Mouse (Mus musculus): Measurements from ENCODE around the gene Tbx20.

The Tbx20 gene

DNA sequence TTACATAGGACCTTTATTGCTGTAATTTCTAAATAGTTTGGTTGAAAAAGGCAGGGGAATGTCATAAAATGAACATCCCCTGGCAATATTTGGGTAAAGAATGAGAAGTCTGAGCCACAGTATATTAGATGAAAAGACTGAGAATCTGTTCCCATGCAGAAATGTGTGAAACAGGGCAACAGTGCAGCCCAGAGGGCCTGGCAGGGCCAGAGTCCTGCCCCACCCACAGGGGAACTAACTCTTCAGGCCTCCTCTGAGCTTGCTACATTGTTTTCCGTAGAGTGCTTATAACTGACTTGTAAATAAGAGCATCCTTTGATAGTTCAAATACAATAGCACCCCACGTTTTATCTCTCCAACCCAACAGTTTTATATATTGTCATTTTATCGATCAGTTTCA lies 7.0 kb downstream of the Tbx20 start:
- DNase-seq, result no peak

DNA sequence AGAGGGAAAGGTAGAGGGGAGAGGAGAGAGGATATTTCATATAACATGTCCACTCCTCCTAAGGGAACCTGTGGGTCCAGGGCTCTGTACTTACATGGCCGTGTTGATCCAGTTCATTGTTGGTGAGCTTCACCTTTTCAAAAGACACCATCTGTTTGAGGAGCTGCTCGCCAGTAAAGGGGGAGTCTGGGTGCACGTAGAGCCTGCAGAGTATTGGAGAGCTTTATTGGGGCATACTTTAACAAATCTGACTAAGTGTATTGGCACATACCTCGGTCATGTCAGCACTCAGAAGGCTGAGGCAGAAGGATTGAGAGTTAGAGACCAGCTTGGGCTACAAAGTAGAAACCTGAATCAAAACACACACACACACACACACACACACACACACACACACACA lies 8.5 kb downstream of the Tbx20 start:
- no peak for DNase-seq

DNA sequence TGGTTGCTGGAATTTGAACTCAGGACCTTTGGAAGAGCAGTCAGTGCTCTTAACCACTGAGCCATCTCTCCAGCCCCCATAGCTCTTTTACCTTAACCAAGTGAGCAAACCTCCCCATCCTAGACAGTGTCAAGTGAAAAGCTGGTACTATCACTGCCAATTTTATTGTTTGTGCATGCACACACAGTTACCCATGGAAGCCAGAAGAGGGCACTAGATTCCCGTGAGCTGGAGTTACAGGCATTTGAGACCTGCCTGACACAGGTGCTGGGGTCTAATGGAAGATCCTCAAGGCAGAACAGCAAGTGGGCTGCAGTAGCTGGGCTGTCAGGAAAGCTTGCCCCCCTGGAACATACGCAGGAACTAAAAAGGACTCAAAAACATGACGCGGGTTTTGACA lies 13.6 kb downstream of the Tbx20 start:
- peak; percentile 11 for DNase-seq

DNA sequence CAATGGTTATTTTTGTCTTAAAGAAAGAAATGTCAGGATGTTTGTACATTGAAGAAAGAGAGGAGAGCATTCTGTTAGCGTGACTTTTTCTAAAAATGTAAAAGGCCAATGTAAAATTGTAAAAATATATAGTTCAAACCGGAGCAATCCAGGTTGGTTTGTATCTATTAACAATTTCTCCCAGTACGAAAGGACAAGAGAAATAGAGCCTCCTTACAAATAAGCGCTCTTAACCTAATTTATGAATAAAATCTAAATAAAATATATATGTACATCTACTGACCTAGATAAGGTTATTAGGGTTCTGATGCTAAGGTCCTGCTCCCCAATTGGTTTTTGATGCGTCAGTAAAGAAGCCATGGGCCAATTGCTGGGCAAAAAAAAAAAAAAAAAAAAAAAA lies 29.1 kb downstream of the Tbx20 start:
- DNase-seq, result no peak

DNA sequence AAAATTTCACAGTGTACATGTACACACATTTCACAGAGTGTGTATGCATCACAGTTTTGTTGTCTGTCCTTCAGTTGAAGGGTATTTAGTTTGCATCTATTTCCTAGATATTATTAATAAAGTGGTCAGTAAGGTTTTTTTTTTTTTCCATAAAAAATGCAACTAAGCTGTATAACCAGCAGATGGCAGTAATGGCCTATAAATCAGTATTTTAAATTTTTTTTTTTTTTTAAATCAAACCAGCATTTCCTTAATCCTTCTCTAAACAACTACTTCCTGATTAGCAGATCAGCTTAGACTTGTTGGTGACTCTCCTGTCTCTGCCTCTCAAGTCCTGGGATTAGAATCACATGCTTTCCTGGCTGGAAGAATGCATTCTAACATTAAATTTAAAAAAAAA lies 72.9 kb downstream of the Tbx20 start:
- no peak for DNase-seq

DNA sequence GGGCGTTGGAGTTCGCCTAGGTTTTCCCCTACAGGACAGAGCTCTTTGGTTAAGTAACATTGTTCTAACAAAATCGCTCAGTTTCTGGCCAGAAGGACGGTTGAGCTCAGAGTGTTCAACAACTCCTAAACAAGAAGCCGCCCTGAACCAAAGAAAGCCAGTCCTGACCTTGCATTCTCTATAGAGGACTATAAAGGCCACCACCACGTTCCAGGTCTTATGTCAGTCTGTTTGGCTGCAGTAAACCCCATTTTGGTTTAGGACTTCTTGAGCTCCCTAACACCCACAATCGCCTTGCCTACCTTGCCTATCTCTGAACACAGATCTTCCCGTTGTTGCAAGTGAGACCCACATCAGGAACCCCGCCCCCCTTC lies 77.7 kb downstream of the Tbx20 start:
- no peak for DNase-seq

DNA sequence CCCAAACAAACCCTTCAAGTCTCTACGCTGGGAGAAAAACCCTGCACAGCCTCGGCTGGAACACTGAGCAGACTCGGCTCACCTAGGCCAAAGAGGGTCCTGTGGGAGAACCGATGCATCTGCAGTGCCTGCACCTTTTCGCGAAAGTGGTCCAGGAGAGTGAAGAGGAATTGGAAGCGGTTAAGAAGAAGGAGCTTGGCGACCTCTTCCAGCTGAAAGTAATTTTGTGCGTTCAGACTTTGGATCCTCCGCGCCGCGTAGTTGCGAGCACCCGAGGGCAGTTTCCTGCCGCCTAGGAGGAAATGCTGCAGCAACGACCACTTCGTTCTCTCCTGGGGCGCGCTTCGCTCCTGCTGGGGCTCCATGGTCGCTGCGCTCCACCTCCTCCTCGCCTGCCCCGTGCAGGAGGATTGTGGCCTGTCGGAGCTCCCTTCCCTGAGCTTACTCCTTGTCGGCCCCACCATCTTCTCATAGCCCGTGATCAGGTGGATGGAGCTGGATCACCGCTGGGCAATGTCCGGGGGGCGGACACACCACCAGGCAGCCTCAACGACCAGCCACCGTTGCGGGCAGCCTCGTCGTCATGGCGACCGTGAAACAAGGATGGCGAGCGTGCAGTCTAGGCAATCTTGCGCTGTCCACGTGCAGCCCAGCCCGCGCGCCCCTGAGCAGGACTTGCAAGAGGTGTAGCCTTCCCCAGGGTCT lies 78.3 kb downstream of the Tbx20 start, which contains the start of gene Dpy19l2:
Gene Dpy19l2 (minus strand): TSS at position 594 of the 705 bp plus-strand sequence.
- DNase-seq, result peak; percentile 7
